Mouse (Mus musculus) thymus, adult 2 months (tissue): ENCODE results near the gene Foxred1. TPM values are rescaled to one million over a fixed set of nuclear protein-coding genes. Genes with fewer than 3 reads are reported as not detected.

Experiments used
- DNase-seq: peaks from one replicate; pipeline ENCODE4 v3.0.0; 2021
- H3K27ac ChIP-seq: fragments of 200-500 bp; 2 replicates; pipeline ENCODE4 v1.5.1; 2012; ENCODE audit warnings: low read length, control low read depth; ENCODE audit not compliant: control insufficient read depth, insufficient read depth
- H3K27me3 ChIP-seq: fragments of 200-500 bp; 2 replicates; pipeline ENCODE4 v1.6.1; 2012; ENCODE audit warnings: mild to moderate bottlenecking, low read length, moderate library complexity, mixed read lengths; ENCODE audit not compliant: control insufficient read depth, insufficient read depth
- H3K36me3 ChIP-seq: fragments of 200-500 bp; 2 replicates; pipeline ENCODE4 v1.6.1; 2012; ENCODE audit warnings: mild to moderate bottlenecking, low read length, moderate library complexity; ENCODE audit not compliant: control insufficient read depth, insufficient read depth
- H3K4me1 ChIP-seq: fragments of 200-500 bp; replicated peaks from 2 replicates; pipeline ENCODE4 v1.6.1; 2012; ENCODE audit warnings: low read length; ENCODE audit not compliant: control insufficient read depth, insufficient read depth
- H3K4me3 ChIP-seq: fragments of 200-500 bp; 2 replicates; pipeline ENCODE4 v1.5.1; 2012; ENCODE audit warnings: mild to moderate bottlenecking, low read length, control low read depth, moderate library complexity; ENCODE audit not compliant: control insufficient read depth, insufficient read depth
- CTCF ChIP-seq: fragments of 200-500 bp; IDR thresholded peaks from 2 replicates; pipeline ENCODE4 v1.5.1; 2012; ENCODE audit warnings: mild to moderate bottlenecking, control low read depth, low read length, moderate library complexity, borderline replicate concordance; ENCODE audit not compliant: control insufficient read depth, poor library complexity, insufficient read depth; ENCODE audit errors: extremely low read depth
- POLR2A ChIP-seq: fragments of 200-500 bp; IDR thresholded peaks from 2 replicates; pipeline ENCODE4 v1.6.1; 2012; ENCODE audit warnings: mild to moderate bottlenecking, low read length, control low read depth, moderate library complexity; ENCODE audit not compliant: control insufficient read depth, poor library complexity, insufficient read depth; ENCODE audit errors: extremely low read depth
- whole genome bisulfite sequencing: fragments of 180-500 bp; shearing (Covaris S2); methylation state at CpG from one replicate; pipeline ENCODE4 v1.1.7; 2018; 5-methylcytosine and 5-hydroxymethylcytosine counted together
- polyA plus RNA-seq: library from polyadenylated mRNA; depleted of rRNA; stranded (reverse); fragments of >200 nt; gene quantifications from 2 replicates; pipeline ENCODE4 v1.2.3, GENCODE M21; 2012; rRNA removed

Gene Foxred1
- polyA plus RNA-seq = 27.0 and 28.5 TPM in 2 replicates

GRCm38 (mm10) chr9:35210542-35211474, at the start of gene Foxred1:
Foxred1 (minus strand) TSS chr9:35211055.
- Histone ChIP-seq H3K27me3 (no peaks in the 10 kb centered on the region), H3K4me1 (peaks cover 3% of the 10 kb centered on the region), H3K27ac (peak within 1 kb of the TSS; percentile 52; the same call in 1 of the 2 replicates), H3K4me3 (peak within 1 kb of the TSS; percentile 82), H3K36me3 (peaks cover 36% of the 10 kb centered on the region)
- peak; percentile 99 for DNase-seq
- TF ChIP-seq CTCF (no peak), POLR2A (peak; percentile 96)
- WGBS = under 1% methylated on average over 72 of the region's 72 CpGs

GRCm38 (mm10) chr9:35257365-35257764, 46.5 kb upstream of the Foxred1 start:
- no peak overlapping the region for H3K4me3 ChIP-seq
- H3K4me1 ChIP-seq = no peaks in the 10 kb centered on the region
- H3K27ac ChIP-seq = no peak overlapping the region
- TF ChIP-seq CTCF (no peak), POLR2A (no peak)
- WGBS = 95% methylated on average over 7 of the region's 7 CpGs
- no peaks in the 10 kb centered on the region for H3K27me3 ChIP-seq
- DNase-seq = no peak
- H3K36me3 ChIP-seq = no peaks in the 10 kb centered on the region

GRCm38 (mm10) chr9:35249476-35249875, 38.6 kb upstream of the Foxred1 start:
- no peak overlapping the region for H3K4me3 ChIP-seq
- no peaks in the 10 kb centered on the region for H3K4me1 ChIP-seq
- H3K27me3 ChIP-seq = no peaks in the 10 kb centered on the region
- no peak overlapping the region for H3K27ac ChIP-seq
- TF ChIP-seq CTCF = no peak
- DNase-seq = no peak
- no peaks in the 10 kb centered on the region for H3K36me3 ChIP-seq

- TF ChIP-seq CTCF (no peak), POLR2A (no peak)
- 91% methylated on average over 2 of the region's 2 CpGs for WGBS
- Histone ChIP-seq H3K4me1 (no peaks in the 10 kb centered on the region), H3K4me3 (no peak overlapping the region), H3K27me3 (no peaks in the 10 kb centered on the region), H3K36me3 (no peaks in the 10 kb centered on the region), H3K27ac (no peak overlapping the region)
- DNase-seq = no peak
These were observed 36.5 kb upstream of the Foxred1 start for GRCm38 (mm10) chr9:35247405-35247804.

GRCm38 (mm10) chr9:35239734-35240133, 28.9 kb upstream of the Foxred1 start:
- DNase-seq = no peak
- Histone ChIP-seq H3K4me3 (no peak overlapping the region), H3K27me3 (no peaks in the 10 kb centered on the region), H3K36me3 (peaks cover 3% of the 10 kb centered on the region; the same call in 1 of the 2 replicates), H3K27ac (no peak overlapping the region), H3K4me1 (no peaks in the 10 kb centered on the region)
- TF ChIP-seq POLR2A (no peak), CTCF (no peak)
- 90% methylated on average over 1 of the region's 1 CpGs for WGBS

- DNase-seq = no peak
- Histone ChIP-seq H3K27ac (no peak overlapping the region), H3K4me1 (no peaks in the 10 kb centered on the region), H3K36me3 (peaks cover 7% of the 10 kb centered on the region), H3K4me3 (no peak overlapping the region), H3K27me3 (no peaks in the 10 kb centered on the region)
- TF ChIP-seq POLR2A (no peak), CTCF (no peak)
- 91% methylated on average over 6 of the region's 6 CpGs for WGBS
These were observed 28.2 kb upstream of the Foxred1 start for GRCm38 (mm10) chr9:35238915-35239571.

GRCm38 (mm10) chr9:35238371-35238770, 27.5 kb upstream of the Foxred1 start:
- no peak for TF ChIP-seq CTCF
- TF ChIP-seq POLR2A = no peak
- Histone ChIP-seq H3K4me1 (no peaks in the 10 kb centered on the region), H3K4me3 (no peak overlapping the region), H3K27me3 (no peaks in the 10 kb centered on the region), H3K27ac (no peak overlapping the region), H3K36me3 (peaks cover 11% of the 10 kb centered on the region)
- WGBS = 97% methylated on average over 1 of the region's 1 CpGs
- no peak for DNase-seq
